In the genomic region with DNA sequence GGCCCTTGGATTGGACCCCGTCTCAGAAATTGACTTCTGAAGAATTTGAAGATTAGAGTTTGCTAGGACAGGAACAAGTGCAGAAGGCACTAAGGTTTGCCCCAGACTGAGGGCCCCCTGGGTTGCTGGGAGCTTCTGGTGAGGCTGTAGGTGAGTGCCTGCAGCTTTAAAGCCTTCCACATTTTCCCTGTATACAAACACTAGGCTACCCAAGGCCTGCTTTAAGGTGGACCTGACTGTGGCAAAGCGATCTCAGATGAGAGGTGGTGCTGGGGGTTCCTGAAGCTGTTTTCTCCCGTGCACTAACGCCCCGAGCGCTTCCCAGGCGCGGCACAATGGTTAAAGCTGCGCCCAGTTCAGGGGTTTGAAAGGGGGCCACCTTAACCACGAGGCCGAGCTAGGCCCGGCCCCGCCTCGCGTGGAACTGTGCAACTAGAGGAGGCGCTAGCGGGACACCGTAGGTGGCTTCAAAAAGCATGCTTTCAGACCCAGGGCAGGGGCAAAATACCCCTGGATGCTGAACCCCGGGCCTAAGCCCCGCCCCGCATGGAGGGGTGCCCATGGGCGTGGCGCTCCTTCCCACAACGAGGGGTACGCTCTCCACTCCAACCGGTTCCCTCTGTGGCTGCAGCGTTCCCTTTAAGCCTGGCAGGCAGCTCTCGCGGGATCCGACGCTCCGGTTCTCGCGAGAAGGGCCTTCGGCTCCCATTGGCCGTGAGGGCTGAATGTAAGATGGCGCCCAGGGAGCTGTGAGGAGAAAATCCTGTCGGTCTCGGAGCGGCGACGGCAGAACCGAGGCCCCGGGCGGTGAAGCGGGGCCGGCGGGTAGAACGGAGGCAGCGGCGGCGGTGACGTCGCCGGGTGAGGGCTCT, we compare ENCODE assay signal across 8 mouse cellular contexts. TPM values are rescaled to one million over a fixed set of nuclear protein-coding genes. Genes with fewer than 3 reads are reported as not detected.
DNase-seq lines count a peak whose midpoint lies in the region; ATAC-seq and TF ChIP-seq lines count a peak whose summit lies in the region.

Qrich1 (plus strand) TSS at position 427 of the 872 bp plus-strand sequence.

- peak within 1 kb of the TSS; percentile 93 for H3K9ac ChIP-seq in hindbrain, postnatal 0 days (replicated peaks; ENCODE audit: low read length)

- peak within 1 kb of the TSS; percentile 83 for H3K4me2 ChIP-seq in hindbrain, postnatal 0 days (ENCODE audit: low read depth, low read length)

- no peaks in the 10 kb centered on the region for H3K9me3 ChIP-seq in hindbrain, postnatal 0 days (ENCODE audit: low read length)

- peak; percentile 92 for ATAC-seq in common myeloid progenitor, adult 5-6 weeks (replicated peaks; ENCODE audit: low read depth, poor library complexity, severe bottlenecking)
- peak; percentile 98 for ATAC-seq in hindbrain, postnatal 0 days
- peak; percentile 94 for ATAC-seq in megakaryocyte, adult 5-6 weeks (ENCODE audit: poor library complexity, severe bottlenecking)

- peaks cover 13% of the 10 kb centered on the region; the same call in 1 of the 2 replicates for H3K4me1 ChIP-seq in hindbrain, postnatal 0 days (ENCODE audit: insufficient read depth, low read length)

- WGBS in hindbrain, postnatal 0 days = under 1% methylated on average over 54 of the region's 55 CpGs

- peak within 1 kb of the TSS; percentile 85 for H3K4me3 ChIP-seq in gastrocnemius, adult 2 months
- H3K4me3 ChIP-seq in hindbrain, postnatal 0 days (ENCODE audit: low read length) = peak within 1 kb of the TSS; percentile 92
- H3K4me3 ChIP-seq in left cerebral cortex, adult 2 months = peak within 1 kb of the TSS; percentile 83

- peak; percentile 98 for DNase-seq in ZHBTc4 (ENCODE audit: low read depth, low spot score)
- DNase-seq in gastrocnemius, adult 2 months = peak; percentile 96
- DNase-seq in hindbrain, postnatal 0 days (ENCODE audit: low spot score) = peak; percentile 99
- DNase-seq in left cerebral cortex, adult 2 months (ENCODE audit: extremely low spot score in 1 of 2, low spot score in 2 of 2) = peak; percentile 92 to 95
- peak; percentile 94 to 96 for DNase-seq in right cerebral cortex, adult 2 months (ENCODE audit: low spot score in 2 of 2)
- DNase-seq in urinary bladder, postnatal 14 days (ENCODE audit: low spot score) = peak; percentile 95

- peaks cover 42% of the 10 kb centered on the region for H3K36me3 ChIP-seq in hindbrain, postnatal 0 days (ENCODE audit: insufficient read depth, low read length)

- intact Hi-C loops in gastrocnemius, adult 2 months (cut with DNase I) = loop anchor here (5.0 kb wide), 1 partner anchor 51 kb away; the partner anchor contains the start of genes Dalrd3 and Ndufaf3
- intact Hi-C loops in left cerebral cortex, adult 2 months (cut with DNase I) = loop anchor here (2.0 kb wide), 2 partner anchors 26 to 210 kb away; partner anchors contain the start of genes Rhoa, Tcta and Usp19

- H3K27me3 ChIP-seq in hindbrain, postnatal 0 days (ENCODE audit: insufficient read depth, low read length) = no peaks in the 10 kb centered on the region

- peak within 1 kb of the TSS; percentile 98 for H3K27ac ChIP-seq in gastrocnemius, adult 2 months
- H3K27ac ChIP-seq in hindbrain, postnatal 0 days = peak within 1 kb of the TSS; percentile 99
- H3K27ac ChIP-seq in left cerebral cortex, adult 2 months = peak within 1 kb of the TSS; percentile 99

- TF ChIP-seq CTCF in gastrocnemius, adult 2 months (IDR thresholded peaks at IDR 0.05) = peak; percentile 19; the same call in 1 of the 2 replicates
- peak; percentile 40 for TF ChIP-seq CTCF in hindbrain, postnatal 0 days (IDR thresholded peaks at IDR 0.05; ENCODE audit: low read depth)
- no peak; the same call in 1 of the 2 replicates for TF ChIP-seq CTCF in left cerebral cortex, adult 2 months (IDR thresholded peaks at IDR 0.05)

RNA-seq across cellular contexts. Expression of gene Qrich1, which starts in this region (rescaled TPM):
- 131 and 150 TPM in 2 replicates for total RNA-seq in common myeloid progenitor, adult 5-6 weeks (2017)
- 10 to 100 TPM; 53.3 to 58.9 TPM for total RNA-seq in gastrocnemius, adult 2 months (2021)
- total RNA-seq in hindbrain, postnatal 0 days (2014; rRNA removed) = 226 and 252 TPM in 2 replicates
- polyA plus RNA-seq in hindbrain, postnatal 0 days (2015; fragmentation: Nextera tagmentation; extraction: Ambion mirVana) = 98.1 and 98.7 TPM in 2 replicates
- 100 to 1,000 TPM; 140 to 155 TPM for total RNA-seq in left cerebral cortex, adult 2 months (2021)
- total RNA-seq in megakaryocyte, adult 5-6 weeks (2015) = 68.1 and 74.0 TPM in 2 replicates
- 97.9 and 109 TPM in 2 replicates for total RNA-seq in megakaryocyte, adult 5-6 weeks (2017)

Comparison
In these comparisons a context has a peak if more than half of its experiments do, and no peak if none do; other contexts are left out.
1. Peak in every context shown above with its lines: DNase-seq, ATAC-seq, H3K4me3 ChIP-seq and H3K27ac ChIP-seq.